Mouse (Mus musculus) left cerebral cortex, adult 2 months (tissue): ENCODE measurements around the gene Zfp618. TPM values are rescaled to one million over a fixed set of nuclear protein-coding genes. Genes with fewer than 3 reads are reported as not detected.

ENCODE experiments used
- DNase-seq, 2 experiments: peaks; one replicate each; pipeline ENCODE4 v3.0.0; 2021 to 2022; ENCODE audit warnings: low spot score in 2 of 2, mixed read lengths in 1 of 2; ENCODE audit errors: extremely low spot score in 1 of 2
- H3K27ac ChIP-seq: fragments of 200-600 bp; 2 replicates; pipeline ENCODE4 v1.8.1; 2022
- H3K4me3 ChIP-seq: fragments of 200-600 bp; 2 replicates; pipeline ENCODE4 v1.8.1; 2022
- CTCF ChIP-seq: fragments of 200-600 bp; IDR thresholded peaks from 2 replicates; pipeline ENCODE4 v1.8.1; 2022; ENCODE audit warnings: antibody characterized with exemption, mild to moderate bottlenecking, moderate library complexity
- intact Hi-C: fragments of 180-260 bp; cut with DNase I; formaldehyde crosslinking; loops from one replicate; pipeline ENCODE4 v1.15.1; 2025
- total RNA-seq, 2 experiments: library from RNA; stranded (reverse); gene quantifications; 2 replicates each; pipeline ENCODE4 v1.2.3; 2021

Gene Zfp618
- total RNA-seq, 2 experiments from 2014 or later = 5.9 to 6.2 TPM

GRCm38 (mm10) chr4:63000316-63001055, 35.1 kb downstream of the Zfp618 start:
- DNase-seq = no peak
- no peak for TF ChIP-seq CTCF
- intact Hi-C loops = no loop called here
- H3K4me3 ChIP-seq = no peak overlapping the region
- no peak overlapping the region for H3K27ac ChIP-seq

DNA sequence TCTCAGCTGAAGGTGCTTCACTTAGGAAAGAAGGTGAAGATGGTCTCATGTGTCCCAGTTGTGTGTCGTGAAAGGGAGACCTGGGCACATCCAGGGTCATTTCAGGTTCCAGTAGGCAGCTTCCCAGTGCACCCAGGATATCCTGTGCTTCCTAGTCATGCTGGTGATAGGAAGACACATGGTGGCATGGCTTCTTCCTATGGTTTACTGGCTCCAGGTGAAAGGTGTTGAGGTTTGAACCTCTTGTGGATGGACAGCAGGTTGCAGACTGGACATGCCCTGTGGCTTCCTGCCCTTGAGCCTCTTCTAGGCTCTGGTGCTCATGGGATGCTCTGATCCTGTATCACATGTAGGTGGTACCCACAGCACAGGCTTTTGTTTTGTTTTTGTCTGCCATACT, 37.0 kb downstream of the Zfp618 start:
- no peak for DNase-seq
- no peak for TF ChIP-seq CTCF
- intact Hi-C loops = no loop called here
- H3K4me3 ChIP-seq = no peak overlapping the region
- no peak overlapping the region for H3K27ac ChIP-seq

DNA sequence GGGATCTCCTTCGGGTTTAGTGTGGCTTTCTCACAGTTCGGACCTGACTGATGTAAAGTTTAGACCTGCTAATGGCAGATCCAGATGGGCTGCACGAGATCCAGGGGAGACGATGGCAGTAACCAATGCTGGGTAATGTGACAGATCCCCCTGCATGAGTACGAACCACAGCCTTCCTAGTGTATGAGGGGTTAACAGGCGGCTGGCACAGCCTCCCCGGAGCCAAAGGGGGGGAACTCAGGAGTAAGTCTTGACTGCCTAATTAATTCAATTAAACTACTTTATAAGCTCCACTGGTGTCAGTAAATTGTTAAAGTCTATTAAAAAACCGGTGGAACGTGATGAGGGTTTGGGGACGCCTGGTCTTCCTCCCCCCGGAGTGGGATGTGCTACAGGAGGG, 39.1 kb downstream of the Zfp618 start:
- no peak for DNase-seq
- no peak for TF ChIP-seq CTCF
- Histone ChIP-seq H3K4me3 (no peak overlapping the region), H3K27ac (no peak overlapping the region)
- intact Hi-C loops = no loop called here

- TF ChIP-seq CTCF = no peak
- Histone ChIP-seq H3K27ac (no peak overlapping the region), H3K4me3 (no peak overlapping the region)
- DNase-seq = no peak
- intact Hi-C loops = no loop called here
Measured at GRCm38 (mm10) chr4:63005446-63006185, 40.2 kb downstream of the Zfp618 start.

DNA sequence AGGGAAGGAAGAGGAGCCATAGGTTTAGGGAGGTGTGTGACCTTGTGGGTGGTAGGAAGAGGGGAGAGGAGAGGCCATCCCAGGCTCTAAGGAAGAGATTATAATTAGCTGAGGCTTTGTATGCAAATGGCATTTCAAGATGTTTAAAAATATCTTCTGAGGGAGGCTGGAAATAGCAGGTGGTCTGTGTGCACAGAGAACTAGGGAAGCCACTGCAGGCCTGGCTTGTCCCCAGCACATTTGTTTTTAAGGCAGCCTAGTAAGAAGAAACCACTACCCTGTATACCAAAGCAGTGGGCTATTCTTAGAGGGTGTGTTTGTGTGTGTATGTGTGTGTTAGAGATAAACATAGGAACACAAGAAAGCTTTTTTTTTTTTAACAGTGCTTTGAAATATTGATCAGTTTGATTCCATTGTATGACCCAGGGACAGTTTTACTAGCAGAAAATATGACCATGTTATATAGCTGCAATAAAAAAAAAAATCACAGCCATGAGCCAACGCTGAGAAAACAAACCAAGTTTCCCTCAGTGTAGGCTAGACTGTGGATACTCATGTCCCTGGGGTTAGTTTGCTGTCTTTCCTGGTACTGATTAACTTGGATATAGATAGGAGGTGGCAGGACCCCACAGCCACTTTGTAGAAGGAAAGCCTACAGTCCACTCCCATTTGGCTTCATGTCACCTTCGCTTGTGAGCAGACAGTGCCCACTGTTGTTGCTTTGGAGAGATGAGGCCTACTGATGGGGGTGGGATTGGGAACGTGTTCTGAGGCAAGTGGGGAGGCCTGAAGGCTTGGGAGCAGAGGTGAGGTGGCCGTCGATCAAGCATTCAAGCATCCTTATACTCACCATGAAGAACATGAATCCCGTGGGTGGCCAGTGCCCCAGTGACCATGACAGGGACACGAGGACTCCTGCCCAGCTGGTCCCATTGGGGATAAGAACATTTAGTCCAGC, 41.1 kb downstream of the Zfp618 start:
- no peak for TF ChIP-seq CTCF
- Histone ChIP-seq H3K27ac (no peak overlapping the region), H3K4me3 (no peak overlapping the region)
- intact Hi-C loops = no loop called here
- DNase-seq = no peak

GRCm38 (mm10) chr4:63008206-63008605, 42.8 kb downstream of the Zfp618 start:
- no peak overlapping the region for H3K4me3 ChIP-seq
- DNase-seq = no peak
- H3K27ac ChIP-seq = no peak overlapping the region
- TF ChIP-seq CTCF = no peak
- intact Hi-C loops = no loop called here

DNA sequence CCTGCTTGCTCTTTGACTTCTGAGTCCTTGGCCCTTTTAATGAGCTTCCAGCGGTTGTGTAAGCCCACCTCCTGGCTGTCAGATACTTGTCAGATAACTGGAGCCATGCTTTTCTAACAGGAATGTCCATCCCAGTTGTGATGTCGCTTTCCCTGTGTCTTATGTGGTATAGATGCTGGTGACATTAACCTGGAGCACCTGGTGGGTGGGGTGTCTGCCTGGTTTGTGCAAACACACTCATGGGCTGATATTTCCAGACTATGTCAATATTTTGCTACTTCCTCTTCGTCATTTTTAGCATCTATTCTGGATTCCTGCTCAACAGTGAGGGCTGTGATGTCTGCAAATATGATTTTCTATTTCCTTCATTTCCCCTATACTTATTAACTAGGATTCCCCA, 43.4 kb downstream of the Zfp618 start:
- no peak overlapping the region for H3K27ac ChIP-seq
- no peak for TF ChIP-seq CTCF
- DNase-seq = no peak
- intact Hi-C loops = no loop called here
- H3K4me3 ChIP-seq = no peak overlapping the region

DNA sequence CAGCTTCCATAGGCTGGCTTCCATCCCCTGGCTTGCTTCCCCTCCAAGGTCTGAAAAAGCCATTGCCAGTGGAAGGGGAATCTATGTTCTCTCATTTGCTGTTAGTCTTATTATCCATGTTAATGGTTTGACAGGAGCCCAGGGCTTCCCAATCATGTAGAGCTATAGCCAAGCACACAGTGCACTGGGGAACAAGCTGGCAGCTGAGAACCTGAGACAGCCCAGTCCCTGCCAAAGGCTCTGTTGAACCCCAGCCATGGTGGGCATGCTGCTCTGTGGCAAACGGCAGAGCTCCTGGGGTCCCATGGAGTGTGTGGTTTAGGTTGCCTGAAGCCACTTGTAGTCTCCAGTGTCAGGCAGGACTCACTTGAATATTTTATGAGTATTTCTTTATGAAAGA, 44.4 kb downstream of the Zfp618 start:
- H3K4me3 ChIP-seq = no peak overlapping the region
- intact Hi-C loops = no loop called here
- DNase-seq = no peak
- H3K27ac ChIP-seq = no peak overlapping the region
- no peak for TF ChIP-seq CTCF

GRCm38 (mm10) chr4:63010226-63010625, 44.9 kb downstream of the Zfp618 start:
- intact Hi-C loops = no loop called here
- no peak for TF ChIP-seq CTCF
- Histone ChIP-seq H3K27ac (no peak overlapping the region), H3K4me3 (no peak overlapping the region)
- no peak for DNase-seq

- no peak overlapping the region for H3K27ac ChIP-seq
- no peak for DNase-seq
- intact Hi-C loops = no loop called here
- H3K4me3 ChIP-seq = no peak overlapping the region
- no peak for TF ChIP-seq CTCF
Measured at GRCm38 (mm10) chr4:63018616-63019015, 53.2 kb downstream of the Zfp618 start.

- TF ChIP-seq CTCF = peak; percentile 37
- DNase-seq = no peak
- intact Hi-C loops = no loop called here
- no peak overlapping the region for H3K27ac ChIP-seq
- H3K4me3 ChIP-seq = no peak overlapping the region
Measured at GRCm38 (mm10) chr4:63019428-63019858, 54.1 kb downstream of the Zfp618 start.
